Mouse (Mus musculus): ENCODE measurements around the gene Gps1. TPM values are rescaled to one million over a fixed set of nuclear protein-coding genes. Genes with fewer than 3 reads are reported as not detected.
"Not testable (repeated sequence)": the region's sequence is repeated elsewhere in the genome, so short reads cannot be mapped to it uniquely, and the experiment has no call there.

Gene Gps1
- polyA plus RNA-seq, 1 experiment from 2014 or later, result 207 TPM

DNA sequence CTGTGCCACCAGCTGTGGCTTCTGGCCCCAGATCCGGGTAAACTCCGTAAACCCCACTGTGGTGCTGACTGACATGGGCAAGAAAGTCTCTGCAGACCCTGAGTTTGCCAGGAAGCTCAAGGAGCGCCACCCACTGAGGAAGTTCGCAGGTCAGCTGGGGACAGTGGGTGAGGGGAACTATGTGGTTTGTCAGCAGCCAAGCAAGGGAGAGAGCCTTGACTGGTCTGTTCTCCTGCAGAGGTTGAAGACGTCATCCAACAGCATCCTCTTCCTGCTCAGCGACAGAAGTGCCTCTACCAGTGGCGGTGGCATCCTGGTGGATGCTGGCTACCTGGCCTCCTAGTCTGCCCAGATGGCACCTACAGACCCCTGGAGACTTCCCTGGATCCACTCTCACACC is 17.0 kb upstream of the Gps1 start:
- H3K9me3 ChIP-seq; H3K4me1 ChIP-seq; H3K9ac ChIP-seq; H3K4me3 ChIP-seq; H3K4me2 ChIP-seq; ATAC-seq (ENCODE audit: insufficient number of reproducible peaks, low FRiP score, low TSS enrichment, low read depth); H3K36me3 ChIP-seq; H3K27ac ChIP-seq; H3K27me3 ChIP-seq: not testable (repeated sequence)
- 71% methylated on average over 4 of the region's 7 CpGs for WGBS

DNA sequence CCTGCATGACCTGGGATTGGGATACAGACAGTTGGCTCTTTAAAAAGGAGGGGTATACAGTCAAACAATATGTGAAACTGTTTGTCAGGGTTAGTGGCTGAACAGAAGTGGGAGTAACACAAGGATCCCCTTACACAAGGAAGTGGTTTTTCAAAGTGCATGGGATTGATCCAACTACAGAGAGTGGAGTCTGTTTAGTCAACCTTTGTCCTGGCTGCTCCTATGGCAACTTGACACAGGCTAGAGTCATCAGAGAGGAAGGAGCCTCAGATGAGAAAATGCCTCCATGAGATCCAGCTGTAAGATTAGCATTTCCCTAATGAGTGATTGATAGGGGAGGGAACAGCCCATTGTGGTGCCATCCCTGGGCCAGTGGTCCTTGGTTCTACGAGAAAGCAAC is 15.9 kb upstream of the Gps1 start:
- 62% methylated on average over 1 of the region's 1 CpGs for WGBS
- Histone ChIP-seq H3K27ac (no peak overlapping the region), H3K4me2 (no peak overlapping the region), H3K9me3 (no peaks in the 10 kb centered on the region), H3K9ac (no peak overlapping the region), H3K27me3 (no peaks in the 10 kb centered on the region), H3K36me3 (no peaks in the 10 kb centered on the region), H3K4me3 (no peak overlapping the region), H3K4me1 (no peaks in the 10 kb centered on the region)
- ATAC-seq (ENCODE audit: insufficient number of reproducible peaks, low FRiP score, low TSS enrichment, low read depth), result no peak

DNA sequence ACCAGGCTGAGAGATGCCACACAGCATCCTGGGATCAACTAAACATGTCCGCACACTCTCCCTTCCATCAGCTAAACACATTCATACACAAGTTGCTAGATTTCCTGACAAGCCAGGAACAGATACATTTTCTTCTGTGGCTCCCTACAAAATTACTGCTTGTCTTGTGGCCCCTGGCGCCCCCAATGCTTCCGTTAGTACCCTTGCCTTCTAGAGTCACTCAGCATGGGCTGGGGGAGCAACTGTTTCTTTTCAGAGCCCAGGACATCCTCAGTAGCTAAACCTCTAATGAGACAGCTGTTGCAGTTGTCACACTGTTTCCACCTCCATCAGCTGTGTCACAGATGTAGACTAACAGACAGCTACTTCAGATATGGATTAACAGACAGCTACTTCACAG is 11.3 kb upstream of the Gps1 start:
- Histone ChIP-seq H3K4me3 (no peak overlapping the region), H3K36me3 (no peaks in the 10 kb centered on the region), H3K9me3 (no peaks in the 10 kb centered on the region), H3K9ac (no peak overlapping the region), H3K4me1 (peaks cover 6% of the 10 kb centered on the region), H3K27ac (no peak overlapping the region), H3K27me3 (no peaks in the 10 kb centered on the region), H3K4me2 (no peak overlapping the region)
- WGBS, result 75% methylated on average over 3 of the region's 3 CpGs
- ATAC-seq (ENCODE audit: insufficient number of reproducible peaks, low FRiP score, low TSS enrichment, low read depth), result no peak

DNA sequence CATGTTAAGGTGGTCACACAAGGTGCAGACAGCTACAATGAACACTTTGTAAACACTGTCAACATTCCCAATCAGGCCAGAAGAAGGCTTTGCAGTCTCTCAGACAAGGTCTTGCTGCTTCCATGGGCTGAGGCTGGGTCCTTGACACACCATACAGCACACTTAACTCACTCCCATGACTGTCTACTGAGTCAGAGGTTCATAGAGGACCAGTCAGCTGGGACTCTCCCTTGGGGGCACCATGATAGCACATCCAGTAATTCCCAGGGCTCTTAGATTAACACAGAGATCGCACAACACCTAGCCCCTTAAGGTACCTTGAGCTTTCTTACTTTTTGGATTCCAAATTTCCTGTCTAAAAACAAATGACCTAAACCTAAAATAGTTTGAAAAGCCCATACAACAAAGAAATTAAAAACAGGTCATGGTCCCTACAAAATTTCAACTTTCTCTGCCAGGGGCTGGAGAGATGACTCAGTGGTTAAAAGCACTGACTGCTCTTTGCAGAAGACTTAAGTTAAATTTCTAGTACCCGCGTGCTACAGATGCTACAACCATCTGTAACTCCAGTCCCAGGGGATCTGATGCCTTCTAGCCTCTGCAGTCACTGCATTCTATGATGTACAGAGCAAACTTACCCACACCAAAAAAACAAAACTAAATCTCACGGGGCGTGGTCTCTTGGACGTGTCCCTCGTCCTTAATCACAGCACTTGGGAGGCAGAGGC is 10.4 kb upstream of the Gps1 start:
- no peak overlapping the region for H3K4me3 ChIP-seq
- ATAC-seq (ENCODE audit: insufficient number of reproducible peaks, low FRiP score, low TSS enrichment, low read depth), result no peak
- peaks cover 6% of the 10 kb centered on the region for H3K4me1 ChIP-seq
- no peak overlapping the region for H3K9ac ChIP-seq
- no peaks in the 10 kb centered on the region for H3K9me3 ChIP-seq
- H3K27ac ChIP-seq, result no peak overlapping the region
- H3K36me3 ChIP-seq, result no peaks in the 10 kb centered on the region
- no peak overlapping the region for H3K4me2 ChIP-seq
- no peaks in the 10 kb centered on the region for H3K27me3 ChIP-seq
- 80% methylated on average over 7 of the region's 7 CpGs for WGBS

DNA sequence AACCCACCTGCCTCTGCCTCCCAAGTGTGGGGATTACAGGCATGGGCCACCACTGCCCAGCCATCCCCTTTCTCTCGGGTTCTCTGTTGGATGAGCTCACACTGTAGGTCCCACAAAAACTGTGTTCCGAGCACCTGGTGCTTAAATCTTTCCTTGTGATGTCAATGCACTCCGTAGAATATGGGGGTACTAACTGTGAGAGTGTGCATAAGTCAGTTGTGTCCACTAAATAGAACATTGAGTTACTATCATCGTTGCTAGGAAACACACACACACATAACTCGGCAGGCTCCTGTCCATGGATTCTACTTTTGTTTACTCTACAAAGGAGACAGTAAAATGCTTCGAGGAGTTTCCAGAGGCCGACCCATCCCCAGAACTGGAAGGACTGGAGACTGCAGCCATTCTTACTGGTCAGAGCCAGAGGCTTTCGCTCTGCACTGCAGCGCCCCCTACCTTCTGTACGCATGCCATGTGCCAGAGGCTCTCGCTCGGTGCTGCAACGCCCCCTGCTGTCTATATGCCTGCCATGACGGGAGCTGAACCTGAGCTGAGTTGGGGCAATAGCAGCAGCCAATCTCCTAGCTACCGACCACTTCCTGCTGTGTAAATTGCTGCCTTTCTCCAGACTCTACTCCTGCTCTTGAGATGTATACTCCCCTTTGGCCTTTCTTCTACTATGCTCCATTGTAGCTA is 8.2 kb upstream of the Gps1 start:
- peak; percentile 72 for ATAC-seq (ENCODE audit: insufficient number of reproducible peaks, low FRiP score, low TSS enrichment, low read depth)
- H3K27me3 ChIP-seq, result no peaks in the 10 kb centered on the region
- peaks cover 6% of the 10 kb centered on the region for H3K4me1 ChIP-seq
- WGBS, result 26% methylated on average over 15 of the region's 15 CpGs
- peaks cover 13% of the 10 kb centered on the region; the same call in 1 of the 2 replicates for H3K36me3 ChIP-seq
- no peak overlapping the region for H3K27ac ChIP-seq
- H3K9me3 ChIP-seq, result no peaks in the 10 kb centered on the region
- H3K4me3 ChIP-seq, result no peak overlapping the region
- H3K9ac ChIP-seq, result no peak overlapping the region
- H3K4me2 ChIP-seq, result no peak overlapping the region

DNA sequence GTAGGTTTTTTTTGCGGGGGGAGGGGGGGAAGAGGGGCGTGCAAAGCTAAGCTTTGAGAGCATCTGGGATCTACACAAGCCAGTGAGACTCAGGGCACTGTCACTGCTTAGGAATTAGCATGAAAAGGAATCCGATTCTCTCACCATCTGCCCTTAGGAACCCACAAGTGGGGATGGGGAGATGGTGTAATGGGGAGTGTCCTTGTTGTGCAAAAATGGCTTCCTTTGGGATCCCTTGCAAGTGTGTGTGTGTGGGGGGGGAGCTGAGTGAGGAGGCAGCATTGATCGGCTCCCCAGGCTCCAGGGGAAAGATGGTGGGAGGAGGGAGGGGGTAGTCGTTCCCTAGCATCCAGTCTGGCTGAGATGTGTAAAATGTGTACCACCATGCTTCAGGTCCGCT is 6.9 kb upstream of the Gps1 start:
- no peak for ATAC-seq (ENCODE audit: insufficient number of reproducible peaks, low FRiP score, low TSS enrichment, low read depth)
- Histone ChIP-seq H3K27ac (no peak overlapping the region), H3K9ac (no peak overlapping the region), H3K27me3 (no peaks in the 10 kb centered on the region), H3K4me2 (no peak overlapping the region), H3K4me3 (no peak overlapping the region), H3K36me3 (peaks cover 22% of the 10 kb centered on the region), H3K4me1 (peaks cover 6% of the 10 kb centered on the region), H3K9me3 (no peaks in the 10 kb centered on the region)
- 32% methylated on average over 6 of the region's 6 CpGs for WGBS

DNA sequence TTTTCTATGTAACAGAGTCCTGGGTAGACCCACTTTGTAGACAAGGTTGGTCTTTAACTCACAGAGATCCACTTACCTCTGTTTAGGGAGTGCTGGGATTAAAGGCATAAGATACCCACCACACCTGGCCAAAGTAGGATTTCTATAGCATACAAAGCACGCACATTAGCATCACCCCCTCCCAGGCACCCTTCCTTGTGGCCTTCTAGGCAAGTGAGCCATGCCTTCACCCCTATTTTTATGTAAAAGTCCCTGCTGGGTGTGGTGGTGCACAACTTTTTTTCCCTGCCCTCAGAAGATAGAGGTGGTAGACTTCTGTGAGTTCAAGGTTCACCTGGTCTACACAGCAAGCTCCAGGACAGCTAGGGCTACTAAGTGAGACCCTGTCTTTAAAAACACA is 4.2 kb upstream of the Gps1 start:
- H3K9ac ChIP-seq, result no peak overlapping the region
- H3K27me3 ChIP-seq, result no peaks in the 10 kb centered on the region
- WGBS, result 93% methylated on average over 1 of the region's 1 CpGs
- no peak overlapping the region for H3K27ac ChIP-seq
- H3K36me3 ChIP-seq, result peaks cover 25% of the 10 kb centered on the region
- H3K9me3 ChIP-seq, result no peaks in the 10 kb centered on the region
- ATAC-seq (ENCODE audit: insufficient number of reproducible peaks, low FRiP score, low TSS enrichment, low read depth), result no peak
- H3K4me3 ChIP-seq, result no peak overlapping the region
- H3K4me1 ChIP-seq, result peaks cover 20% of the 10 kb centered on the region
- H3K4me2 ChIP-seq, result no peak overlapping the region

DNA sequence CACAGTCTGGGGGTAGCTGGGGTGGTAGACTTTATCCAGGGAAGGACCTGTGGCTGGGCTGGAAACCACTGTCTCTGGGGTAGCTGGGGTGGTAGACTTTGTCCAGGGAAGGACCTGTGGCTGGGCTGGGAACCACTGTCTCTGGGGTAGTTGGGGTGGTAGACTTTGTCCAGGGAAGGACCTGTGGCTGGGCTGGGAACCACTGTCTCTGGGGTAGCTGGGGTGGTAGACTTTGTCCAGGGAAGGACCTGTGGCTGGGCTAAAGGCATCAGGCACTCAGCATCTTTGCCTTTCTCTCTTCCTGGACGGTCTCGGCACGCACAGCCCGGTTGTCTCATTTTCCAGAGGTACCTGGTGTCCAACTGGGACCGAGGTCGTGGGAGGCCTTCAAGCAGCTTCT is 2.7 kb upstream of the Gps1 start:
- not testable (repeated sequence) for H3K27me3 ChIP-seq; H3K27ac ChIP-seq; H3K4me3 ChIP-seq; H3K9me3 ChIP-seq; H3K4me2 ChIP-seq; ATAC-seq (ENCODE audit: insufficient number of reproducible peaks, low FRiP score, low TSS enrichment, low read depth); H3K9ac ChIP-seq
- H3K36me3 ChIP-seq, result peaks cover 30% of the 10 kb centered on the region
- 94% methylated on average over 6 of the region's 6 CpGs for WGBS
- peaks cover 29% of the 10 kb centered on the region for H3K4me1 ChIP-seq

DNA sequence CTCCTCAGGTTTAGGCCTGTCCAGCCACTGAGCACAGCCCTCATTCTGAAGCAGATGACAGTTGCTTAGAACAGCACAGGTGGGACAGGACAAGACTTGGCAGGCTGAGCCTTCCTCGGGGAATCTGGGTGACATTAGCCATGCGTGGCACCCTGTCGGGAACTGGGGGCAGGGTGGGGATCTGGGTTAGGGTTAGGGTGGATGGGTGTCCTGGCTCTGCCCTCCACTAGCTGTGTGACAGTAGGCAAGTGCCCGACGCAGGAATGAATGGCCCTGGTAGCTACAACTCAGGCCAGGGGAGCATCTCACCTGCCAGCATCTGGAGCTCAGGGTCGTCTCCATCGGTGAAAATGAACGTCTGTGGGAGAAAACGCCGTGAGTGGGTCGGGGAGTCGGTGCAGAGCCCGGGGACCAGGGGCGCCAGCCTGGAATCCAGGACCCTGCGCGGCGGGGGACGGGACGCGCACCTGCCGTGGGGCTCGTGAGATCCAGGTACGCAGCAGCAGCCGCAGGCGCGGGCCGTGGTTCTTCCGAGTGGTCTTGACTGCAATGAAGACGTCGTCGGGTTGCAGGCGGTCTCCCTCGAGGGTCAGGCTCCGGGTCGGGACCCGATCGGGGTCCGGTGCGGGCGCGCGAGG is 527 bp upstream of the Gps1 start:
- peaks cover 26% of the 10 kb centered on the region for H3K4me1 ChIP-seq
- H3K36me3 ChIP-seq, result peaks cover 51% of the 10 kb centered on the region
- H3K27ac ChIP-seq, result peak overlapping the region; percentile 81
- H3K4me2 ChIP-seq, result peak overlapping the region; percentile 90
- no peaks in the 10 kb centered on the region for H3K27me3 ChIP-seq
- no peaks in the 10 kb centered on the region for H3K9me3 ChIP-seq
- 1% methylated on average over 42 of the region's 42 CpGs for WGBS
- ATAC-seq (ENCODE audit: insufficient number of reproducible peaks, low FRiP score, low TSS enrichment, low read depth), result no peak
- H3K4me3 ChIP-seq, result peak overlapping the region; percentile 96
- peak overlapping the region; percentile 85 for H3K9ac ChIP-seq

DNA sequence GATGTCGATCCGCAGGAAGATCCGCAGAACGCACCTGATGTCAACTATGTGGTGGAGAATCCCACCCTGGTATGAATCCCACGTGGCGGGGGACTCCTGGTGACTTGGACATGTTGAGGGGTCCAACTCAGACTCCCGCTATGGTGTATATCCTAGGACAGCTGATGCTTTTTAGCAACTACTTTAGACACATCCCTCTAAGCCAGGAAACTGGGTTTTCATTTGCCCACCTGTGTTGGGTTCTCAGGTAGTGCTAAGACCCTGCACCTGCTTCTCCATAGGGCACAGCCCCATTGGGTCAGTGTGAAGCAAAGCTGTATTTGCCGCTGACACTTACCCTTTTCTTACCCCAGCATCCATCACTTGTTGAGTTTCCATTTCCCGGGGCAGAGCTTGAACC is 1.1 kb downstream of the Gps1 start:
- Histone ChIP-seq H3K36me3 (peaks cover 57% of the 10 kb centered on the region), H3K4me3 (peak overlapping the region; percentile 96), H3K4me1 (peaks cover 26% of the 10 kb centered on the region), H3K27ac (peak overlapping the region; percentile 81; the same call in 1 of the 2 replicates), H3K4me2 (peak overlapping the region; percentile 90), H3K9me3 (no peaks in the 10 kb centered on the region), H3K27me3 (no peaks in the 10 kb centered on the region), H3K9ac (peak overlapping the region; percentile 85)
- WGBS, result 33% methylated on average over 9 of the region's 9 CpGs
- no peak for ATAC-seq (ENCODE audit: insufficient number of reproducible peaks, low FRiP score, low TSS enrichment, low read depth)

DNA sequence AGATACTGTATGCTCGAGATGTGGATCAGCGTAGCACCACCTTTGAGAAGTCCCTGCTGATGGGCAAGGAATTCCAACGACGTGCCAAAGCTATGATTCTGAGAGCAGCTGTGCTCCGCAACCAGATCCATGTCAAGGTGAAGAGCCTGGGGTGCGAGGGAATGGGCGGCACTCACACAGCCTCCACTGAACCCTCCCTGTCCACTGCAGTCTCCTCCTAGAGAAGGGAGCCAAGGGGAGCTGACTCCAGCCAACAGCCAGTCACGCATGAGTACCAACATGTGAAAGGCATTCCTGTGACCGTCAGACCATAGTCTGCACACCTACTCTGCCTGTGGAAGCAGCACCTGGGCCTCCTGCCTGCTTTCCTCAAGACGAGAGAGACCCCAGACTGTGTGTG is 4.4 kb downstream of the Gps1 start:
- H3K27me3 ChIP-seq; ATAC-seq (ENCODE audit: insufficient number of reproducible peaks, low FRiP score, low TSS enrichment, low read depth); H3K9me3 ChIP-seq; H3K4me2 ChIP-seq; H3K4me3 ChIP-seq; H3K27ac ChIP-seq; H3K9ac ChIP-seq: not testable (repeated sequence)
- 82% methylated on average over 10 of the region's 10 CpGs for WGBS
- H3K4me1 ChIP-seq, result peaks cover 18% of the 10 kb centered on the region
- peaks cover 73% of the 10 kb centered on the region for H3K36me3 ChIP-seq

DNA sequence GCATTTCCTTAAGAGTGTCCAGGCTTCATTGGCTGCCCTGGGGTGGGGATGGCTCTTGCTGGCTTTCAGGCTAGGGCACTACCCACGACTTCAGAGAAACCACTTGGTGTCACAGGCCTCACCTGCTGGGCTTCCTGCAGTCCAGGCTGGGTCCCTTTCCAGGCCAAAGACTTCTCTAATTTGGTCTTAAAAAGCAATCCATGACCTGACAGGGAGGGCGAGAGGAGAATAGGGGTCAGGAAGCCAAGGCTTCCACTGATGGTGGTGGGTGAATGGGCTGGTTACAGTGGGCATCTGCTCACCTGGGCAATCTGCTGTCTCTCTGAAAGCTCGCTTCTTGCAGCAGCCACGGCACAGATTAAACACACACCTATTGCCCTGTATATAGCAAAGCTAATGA is 5.3 kb downstream of the Gps1 start:
- WGBS, result 79% methylated on average over 4 of the region's 4 CpGs
- Histone ChIP-seq H3K4me1 (peaks cover 18% of the 10 kb centered on the region), H3K4me2 (no peak overlapping the region)

More for the DNA sequence above, 5.3 kb downstream of the Gps1 start:
- Histone ChIP-seq H3K4me3 (no peak overlapping the region), H3K36me3 (peaks cover 82% of the 10 kb centered on the region), H3K9me3 (no peaks in the 10 kb centered on the region), H3K9ac (no peak overlapping the region), H3K27me3 (no peaks in the 10 kb centered on the region), H3K27ac (no peak overlapping the region)
- ATAC-seq (ENCODE audit: insufficient number of reproducible peaks, low FRiP score, low TSS enrichment, low read depth), result no peak
